Mouse (Mus musculus): ENCODE results near the gene Grid1. TPM values are rescaled to one million over a fixed set of nuclear protein-coding genes. Genes with fewer than 3 reads are reported as not detected.

Gene Grid1
- polyA plus RNA-seq, 1 experiment from 2014 or later = 0.17 TPM

DNA sequence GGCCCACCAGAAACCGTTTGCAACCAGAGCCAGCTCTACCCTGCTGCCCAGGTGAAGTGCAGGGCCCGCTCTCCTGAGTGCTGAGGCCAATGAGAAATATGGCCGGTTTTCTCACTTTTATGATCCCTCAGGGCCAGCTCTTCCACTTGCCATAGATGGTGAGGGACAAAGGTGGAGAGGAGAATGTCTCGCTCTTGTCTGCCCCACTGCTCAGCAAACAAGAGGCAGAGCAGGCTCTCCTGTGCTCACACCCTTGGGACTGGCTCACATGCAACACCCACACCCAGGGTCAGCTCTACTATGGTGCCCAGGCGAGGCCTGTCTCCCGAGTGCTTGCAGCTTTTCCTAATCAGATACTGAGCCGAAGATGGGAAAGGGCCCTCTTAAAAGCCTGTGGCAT, 41.1 kb upstream of the Grid1 start:
- ATAC-seq (ENCODE audit: insufficient number of reproducible peaks, low FRiP score, low TSS enrichment, low read depth) (no peak), DNase-seq (ENCODE audit: low spot score) (peak; percentile 20)
- Histone ChIP-seq H3K4me3 (ENCODE audit: low read depth, low read length) (no peak overlapping the region), H3K4me2 (ENCODE audit: low read depth, severe bottlenecking) (no peak overlapping the region), H3K4me1 (ENCODE audit: control insufficient read depth, insufficient read depth, low read length) (no peaks in the 10 kb centered on the region), H3K27me3 (ENCODE audit: control insufficient read depth, insufficient read depth, low read length) (no peaks in the 10 kb centered on the region), H3K9me3 (ENCODE audit: control insufficient read depth, low read length) (no peaks in the 10 kb centered on the region), H3K27ac (replicated peaks; ENCODE audit: low read depth, low read length) (no peak overlapping the region), H3K9ac (ENCODE audit: low read length) (no peak overlapping the region), H3K36me3 (ENCODE audit: control insufficient read depth, insufficient read depth, low read length) (no peaks in the 10 kb centered on the region)
- WGBS = 87% methylated on average over 7 of the region's 7 CpGs

DNA sequence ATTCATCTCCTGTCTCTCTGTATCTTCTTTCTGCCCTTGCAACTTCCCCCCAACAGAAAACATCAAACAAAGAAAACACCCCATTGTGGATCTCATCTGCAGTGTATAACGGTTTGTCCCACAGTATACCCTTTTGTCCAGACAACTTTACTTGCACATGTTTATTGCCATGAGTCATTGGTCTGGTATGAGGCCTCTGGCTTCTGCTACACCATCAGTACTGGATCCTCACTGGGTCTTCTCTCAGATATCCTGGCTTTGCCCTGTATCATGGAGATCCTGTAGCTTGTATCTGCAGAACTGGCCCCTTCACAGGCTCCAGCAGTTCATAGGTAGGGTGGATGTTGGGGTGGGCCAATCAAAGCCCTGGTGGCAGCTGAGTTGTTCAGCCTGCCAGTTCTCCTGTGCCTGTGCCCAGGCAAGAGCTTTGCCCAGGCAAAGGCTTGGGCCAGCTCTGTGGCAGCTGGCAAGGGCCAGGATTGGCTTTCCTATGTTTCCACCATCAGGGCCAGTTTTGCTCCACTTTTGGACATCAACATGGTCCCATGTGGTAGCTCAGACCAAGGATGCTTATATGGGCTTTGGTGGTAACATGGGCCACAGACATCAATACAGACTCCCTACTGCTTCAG, 26.4 kb upstream of the Grid1 start:
- H3K4me1 ChIP-seq (ENCODE audit: control insufficient read depth, insufficient read depth, low read length) = no peaks in the 10 kb centered on the region
- no peak overlapping the region for H3K4me3 ChIP-seq (ENCODE audit: low read depth, low read length)
- no peaks in the 10 kb centered on the region for H3K9me3 ChIP-seq (ENCODE audit: control insufficient read depth, low read length)
- ATAC-seq (ENCODE audit: insufficient number of reproducible peaks, low FRiP score, low TSS enrichment, low read depth) (no peak), DNase-seq (ENCODE audit: low spot score) (peak; percentile 7)
- H3K9ac ChIP-seq (ENCODE audit: low read length) = no peak overlapping the region
- no peak overlapping the region for H3K27ac ChIP-seq (replicated peaks; ENCODE audit: low read depth, low read length)
- WGBS = 82% methylated on average over 1 of the region's 1 CpGs
- H3K36me3 ChIP-seq (ENCODE audit: control insufficient read depth, insufficient read depth, low read length) = no peaks in the 10 kb centered on the region
- no peaks in the 10 kb centered on the region for H3K27me3 ChIP-seq (ENCODE audit: control insufficient read depth, insufficient read depth, low read length)
- H3K4me2 ChIP-seq (ENCODE audit: low read depth, severe bottlenecking) = no peak overlapping the region

DNA sequence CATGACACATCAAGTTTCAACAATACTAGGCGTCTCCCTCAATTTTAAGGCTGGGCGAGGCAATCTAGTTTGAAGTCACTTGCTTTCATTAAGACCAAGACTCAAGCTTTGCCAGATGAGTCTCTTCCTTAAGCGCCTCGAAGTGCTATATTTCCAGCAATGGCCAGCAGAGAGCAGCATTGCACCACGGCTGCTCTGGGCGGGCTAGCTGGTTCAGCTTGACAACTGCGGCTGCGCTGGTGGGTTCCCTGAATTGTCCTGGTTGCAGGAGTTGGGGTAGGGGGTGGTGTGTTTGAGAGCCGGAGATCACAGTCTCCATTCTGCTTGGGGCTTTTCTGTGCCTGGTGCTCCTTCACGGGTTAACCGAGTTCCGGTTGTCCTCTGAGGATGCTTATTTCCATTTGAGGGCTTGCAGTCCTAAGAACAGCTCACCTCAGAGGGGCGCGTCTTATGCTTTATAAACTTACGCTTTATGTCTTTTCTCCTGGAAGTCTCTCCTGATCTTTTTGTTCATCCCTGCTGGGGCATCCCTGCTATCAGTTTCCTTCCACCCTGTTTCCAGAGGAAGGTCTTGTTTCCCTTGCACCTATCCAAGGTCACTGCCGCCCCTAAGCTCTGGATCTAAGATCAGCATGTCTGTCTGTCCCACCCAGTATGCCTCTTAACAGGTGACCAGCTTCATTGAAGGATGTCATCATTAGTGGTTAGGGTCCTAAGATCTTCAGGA, 9.0 kb upstream of the Grid1 start:
- ATAC-seq (ENCODE audit: insufficient number of reproducible peaks, low FRiP score, low TSS enrichment, low read depth) = no peak
- peak; percentile 91 for DNase-seq (ENCODE audit: low spot score)
- Histone ChIP-seq H3K4me2 (ENCODE audit: low read depth, severe bottlenecking) (no peak overlapping the region), H3K9ac (ENCODE audit: low read length) (no peak overlapping the region), H3K27ac (replicated peaks; ENCODE audit: low read depth, low read length) (no peak overlapping the region), H3K36me3 (ENCODE audit: control insufficient read depth, insufficient read depth, low read length) (no peaks in the 10 kb centered on the region), H3K4me3 (ENCODE audit: low read depth, low read length) (no peak overlapping the region), H3K9me3 (ENCODE audit: control insufficient read depth, low read length) (no peaks in the 10 kb centered on the region), H3K4me1 (ENCODE audit: control insufficient read depth, insufficient read depth, low read length) (no peaks in the 10 kb centered on the region), H3K27me3 (ENCODE audit: control insufficient read depth, insufficient read depth, low read length) (peaks cover 3% of the 10 kb centered on the region; the same call in 1 of the 2 replicates)
- 21% methylated on average over 16 of the region's 16 CpGs for WGBS

DNA sequence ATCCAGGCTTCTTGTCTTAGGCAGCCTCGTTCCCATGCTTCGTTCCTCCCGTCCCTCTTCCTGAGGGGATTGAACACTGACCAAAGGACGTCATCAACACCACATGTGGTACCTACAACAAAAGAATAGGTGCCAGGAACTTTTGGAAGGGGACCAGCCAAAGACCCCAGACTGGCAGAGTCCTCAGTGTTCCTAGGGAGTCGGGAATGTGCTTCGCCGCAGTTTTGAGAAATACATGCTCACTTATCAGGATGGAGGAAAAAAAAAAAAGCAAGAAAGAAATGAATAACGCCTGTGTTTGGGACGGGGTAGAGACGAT, 8.5 kb upstream of the Grid1 start:
- DNase-seq (ENCODE audit: low spot score) (no peak), ATAC-seq (ENCODE audit: insufficient number of reproducible peaks, low FRiP score, low TSS enrichment, low read depth) (no peak)
- H3K9ac ChIP-seq (ENCODE audit: low read length) = no peak overlapping the region
- H3K27me3 ChIP-seq (ENCODE audit: control insufficient read depth, insufficient read depth, low read length) = peaks cover 8% of the 10 kb centered on the region
- no peaks in the 10 kb centered on the region for H3K9me3 ChIP-seq (ENCODE audit: control insufficient read depth, low read length)
- H3K4me1 ChIP-seq (ENCODE audit: control insufficient read depth, insufficient read depth, low read length) = no peaks in the 10 kb centered on the region
- 73% methylated on average over 10 of the region's 10 CpGs for WGBS
- no peak overlapping the region for H3K4me2 ChIP-seq (ENCODE audit: low read depth, severe bottlenecking)
- H3K36me3 ChIP-seq (ENCODE audit: control insufficient read depth, insufficient read depth, low read length) = no peaks in the 10 kb centered on the region
- no peak overlapping the region for H3K27ac ChIP-seq (replicated peaks; ENCODE audit: low read depth, low read length)
- no peak overlapping the region for H3K4me3 ChIP-seq (ENCODE audit: low read depth, low read length)

DNA sequence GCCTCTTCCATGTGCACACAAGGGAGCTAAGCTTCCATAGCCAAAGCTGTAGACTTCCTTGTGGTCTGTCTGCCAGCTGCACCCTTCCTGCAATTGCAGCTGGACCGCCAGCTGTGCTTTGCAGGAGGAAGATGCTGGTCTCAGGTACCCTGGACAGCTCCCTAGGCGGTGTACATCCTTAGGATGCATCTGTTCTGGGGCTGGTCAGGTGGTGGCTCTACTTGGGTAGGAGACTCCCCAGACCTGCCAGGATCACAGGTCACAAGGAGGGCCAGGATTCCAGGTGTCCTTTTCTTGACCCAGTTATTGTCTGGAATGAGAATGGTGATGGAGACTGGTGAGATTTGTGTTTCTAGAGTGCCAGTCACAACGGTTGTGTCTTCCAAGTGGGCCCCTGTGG, 3.6 kb upstream of the Grid1 start:
- no peak overlapping the region for H3K9ac ChIP-seq (ENCODE audit: low read length)
- DNase-seq (ENCODE audit: low spot score) = peak; percentile 70
- H3K4me2 ChIP-seq (ENCODE audit: low read depth, severe bottlenecking) = no peak overlapping the region
- H3K36me3 ChIP-seq (ENCODE audit: control insufficient read depth, insufficient read depth, low read length) = no peaks in the 10 kb centered on the region
- ATAC-seq (ENCODE audit: insufficient number of reproducible peaks, low FRiP score, low TSS enrichment, low read depth) = no peak
- H3K4me1 ChIP-seq (ENCODE audit: control insufficient read depth, insufficient read depth, low read length) = no peaks in the 10 kb centered on the region
- no peaks in the 10 kb centered on the region for H3K9me3 ChIP-seq (ENCODE audit: control insufficient read depth, low read length)
- peaks cover 52% of the 10 kb centered on the region for H3K27me3 ChIP-seq (ENCODE audit: control insufficient read depth, insufficient read depth, low read length)
- H3K4me3 ChIP-seq (ENCODE audit: low read depth, low read length) = no peak overlapping the region
- WGBS = 31% methylated on average over 3 of the region's 3 CpGs
- no peak overlapping the region for H3K27ac ChIP-seq (replicated peaks; ENCODE audit: low read depth, low read length)

DNA sequence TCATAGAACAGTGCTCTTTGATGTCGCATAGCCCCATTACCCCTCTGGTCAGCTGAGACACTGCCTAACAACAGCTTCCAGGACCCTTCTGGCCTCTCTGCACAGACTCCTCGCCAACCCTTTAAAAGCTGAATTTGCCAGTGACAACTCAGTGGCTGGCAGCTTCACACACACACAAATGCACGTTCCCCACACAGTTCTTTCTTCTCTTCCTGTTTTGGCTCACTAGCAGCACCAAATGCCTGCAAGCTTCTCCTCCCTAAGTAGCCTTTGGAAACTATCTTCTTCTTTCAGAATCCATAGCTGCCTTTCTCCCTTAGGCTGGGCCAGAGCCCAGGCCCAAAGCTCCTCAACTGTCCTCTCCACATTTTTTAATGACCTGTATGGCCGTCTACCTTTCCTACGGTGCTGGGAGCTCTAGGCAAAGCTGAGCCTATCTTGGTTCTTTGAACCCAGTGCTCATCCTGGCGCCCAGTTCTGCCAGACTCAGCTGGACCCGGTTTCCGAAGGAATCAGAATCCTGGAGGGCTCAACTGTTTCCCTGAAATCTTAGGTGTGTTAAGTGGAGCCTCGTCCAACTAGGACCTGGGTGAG, 1.4 kb upstream of the Grid1 start:
- Histone ChIP-seq H3K36me3 (ENCODE audit: control insufficient read depth, insufficient read depth, low read length) (no peaks in the 10 kb centered on the region), H3K4me1 (ENCODE audit: control insufficient read depth, insufficient read depth, low read length) (no peaks in the 10 kb centered on the region), H3K9ac (ENCODE audit: low read length) (no peak overlapping the region), H3K4me3 (ENCODE audit: low read depth, low read length) (no peak overlapping the region), H3K27ac (replicated peaks; ENCODE audit: low read depth, low read length) (no peak overlapping the region), H3K4me2 (ENCODE audit: low read depth, severe bottlenecking) (no peak overlapping the region; the same call in 1 of the 2 replicates), H3K27me3 (ENCODE audit: control insufficient read depth, insufficient read depth, low read length) (peaks cover 73% of the 10 kb centered on the region), H3K9me3 (ENCODE audit: control insufficient read depth, low read length) (no peaks in the 10 kb centered on the region)
- DNase-seq (ENCODE audit: low spot score) (no peak), ATAC-seq (ENCODE audit: insufficient number of reproducible peaks, low FRiP score, low TSS enrichment, low read depth) (no peak)
- WGBS = 5% methylated on average over 9 of the region's 9 CpGs

DNA sequence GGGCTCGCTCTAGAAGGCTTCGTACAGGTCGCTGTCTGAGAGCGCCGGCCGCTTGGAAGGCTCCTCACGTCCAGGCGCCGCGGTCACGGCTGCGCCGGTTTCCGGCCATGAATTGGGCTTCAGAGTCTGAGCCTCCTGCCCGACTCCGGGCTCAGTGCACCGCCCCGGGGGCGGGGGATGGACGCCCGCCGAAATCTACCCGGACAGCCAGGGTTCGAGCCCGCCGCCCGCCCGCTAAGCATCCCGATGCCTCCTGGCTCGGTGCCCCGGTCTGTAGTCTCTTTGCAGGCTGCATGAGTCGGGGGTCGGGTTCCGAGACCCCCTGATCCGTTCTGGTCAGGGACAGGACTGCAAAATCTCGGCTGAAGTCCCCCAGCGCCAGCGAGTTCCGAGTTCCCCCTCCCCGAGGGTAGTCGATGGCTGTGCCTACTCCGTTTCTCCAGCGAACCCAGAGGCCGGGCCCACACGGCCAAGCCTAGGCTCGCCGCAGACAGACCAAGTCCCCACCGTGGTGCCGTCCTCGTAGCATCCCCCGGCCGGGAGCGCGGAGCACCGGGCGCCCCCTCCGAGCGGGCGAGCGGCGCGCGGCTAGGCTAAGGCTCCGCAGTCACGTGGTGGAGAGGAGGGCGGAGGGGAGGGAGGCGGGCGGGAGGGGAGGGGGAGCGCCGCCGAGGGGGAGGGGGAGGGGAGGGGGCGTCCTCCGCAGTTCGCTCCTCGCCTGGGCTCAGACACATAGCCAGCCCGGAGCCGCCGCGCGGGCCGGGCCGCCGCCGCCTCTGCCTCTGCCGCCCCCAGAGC, 588 bp upstream of the Grid1 start:
- no peaks in the 10 kb centered on the region for H3K9me3 ChIP-seq (ENCODE audit: control insufficient read depth, low read length)
- 0 out of 2 replicates have a peak overlapping the region, but pooled peaks have one; percentile 12 for H3K9ac ChIP-seq (ENCODE audit: low read length)
- peak; percentile 62; the same call in 1 of the 2 replicates for ATAC-seq (ENCODE audit: insufficient number of reproducible peaks, low FRiP score, low TSS enrichment, low read depth)
- H3K36me3 ChIP-seq (ENCODE audit: control insufficient read depth, insufficient read depth, low read length) = no peaks in the 10 kb centered on the region
- no peak overlapping the region for H3K27ac ChIP-seq (replicated peaks; ENCODE audit: low read depth, low read length)
- H3K4me3 ChIP-seq (ENCODE audit: low read depth, low read length) = peak overlapping the region; percentile 39
- DNase-seq (ENCODE audit: low spot score) = peak; percentile 55
- peak overlapping the region; percentile 86 for H3K4me2 ChIP-seq (ENCODE audit: low read depth, severe bottlenecking)
- H3K4me1 ChIP-seq (ENCODE audit: control insufficient read depth, insufficient read depth, low read length) = no peaks in the 10 kb centered on the region
- WGBS = under 1% methylated on average over 55 of the region's 85 CpGs
- peaks cover 82% of the 10 kb centered on the region for H3K27me3 ChIP-seq (ENCODE audit: control insufficient read depth, insufficient read depth, low read length)

DNA sequence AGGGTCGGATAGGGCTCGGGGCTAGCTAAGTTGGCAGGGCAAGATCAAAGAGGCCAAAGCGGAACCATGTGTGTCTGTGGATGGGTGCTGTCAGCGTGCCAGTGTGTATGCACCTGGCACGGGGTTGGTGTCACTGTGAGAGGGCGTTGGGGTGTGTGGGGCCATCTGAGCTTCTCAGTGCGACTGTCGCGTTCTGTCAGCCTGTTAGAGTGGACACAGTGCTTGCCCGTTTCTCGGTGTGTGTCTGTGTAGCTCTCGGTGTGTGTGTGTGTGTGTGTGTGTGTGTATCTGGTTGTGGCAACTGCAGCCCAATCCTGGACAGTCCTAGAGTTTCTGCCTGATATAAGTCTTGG, 721 bp downstream of the Grid1 start:
- Histone ChIP-seq H3K27ac (replicated peaks; ENCODE audit: low read depth, low read length) (no peak overlapping the region), H3K36me3 (ENCODE audit: control insufficient read depth, insufficient read depth, low read length) (no peaks in the 10 kb centered on the region), H3K9me3 (ENCODE audit: control insufficient read depth, low read length) (no peaks in the 10 kb centered on the region), H3K4me2 (ENCODE audit: low read depth, severe bottlenecking) (peak overlapping the region; percentile 86), H3K4me1 (ENCODE audit: control insufficient read depth, insufficient read depth, low read length) (no peaks in the 10 kb centered on the region), H3K9ac (ENCODE audit: low read length) (no peak overlapping the region), H3K27me3 (ENCODE audit: control insufficient read depth, insufficient read depth, low read length) (peaks cover 83% of the 10 kb centered on the region), H3K4me3 (ENCODE audit: low read depth, low read length) (peak overlapping the region; percentile 39)
- no peak for ATAC-seq (ENCODE audit: insufficient number of reproducible peaks, low FRiP score, low TSS enrichment, low read depth)
- peak; percentile 46 for DNase-seq (ENCODE audit: low spot score)
- WGBS = 4% methylated on average over 12 of the region's 12 CpGs
